Mouse (Mus musculus) G1E-ER4 (cell line): Measurements from ENCODE around the gene Nphp1. TPM values are rescaled to one million over a fixed set of nuclear protein-coding genes. Genes with fewer than 3 reads are reported as not detected.

Experiments used
- GATA1 ChIP-seq: IDR thresholded peaks from one replicate; pipeline ENCODE4 v1.8.0; 2012; ENCODE audit warnings: low read length, inconsistent platforms
- polyA plus RNA-seq: library from polyadenylated mRNA; stranded (reverse); fragments of >175 nt; gene quantifications from 2 replicates; pipeline ENCODE4 v1.2.3, GENCODE M21; 2012

The Nphp1 gene
- polyA plus RNA-seq = 0.70 and 1.5 TPM in 2 replicates

DNA sequence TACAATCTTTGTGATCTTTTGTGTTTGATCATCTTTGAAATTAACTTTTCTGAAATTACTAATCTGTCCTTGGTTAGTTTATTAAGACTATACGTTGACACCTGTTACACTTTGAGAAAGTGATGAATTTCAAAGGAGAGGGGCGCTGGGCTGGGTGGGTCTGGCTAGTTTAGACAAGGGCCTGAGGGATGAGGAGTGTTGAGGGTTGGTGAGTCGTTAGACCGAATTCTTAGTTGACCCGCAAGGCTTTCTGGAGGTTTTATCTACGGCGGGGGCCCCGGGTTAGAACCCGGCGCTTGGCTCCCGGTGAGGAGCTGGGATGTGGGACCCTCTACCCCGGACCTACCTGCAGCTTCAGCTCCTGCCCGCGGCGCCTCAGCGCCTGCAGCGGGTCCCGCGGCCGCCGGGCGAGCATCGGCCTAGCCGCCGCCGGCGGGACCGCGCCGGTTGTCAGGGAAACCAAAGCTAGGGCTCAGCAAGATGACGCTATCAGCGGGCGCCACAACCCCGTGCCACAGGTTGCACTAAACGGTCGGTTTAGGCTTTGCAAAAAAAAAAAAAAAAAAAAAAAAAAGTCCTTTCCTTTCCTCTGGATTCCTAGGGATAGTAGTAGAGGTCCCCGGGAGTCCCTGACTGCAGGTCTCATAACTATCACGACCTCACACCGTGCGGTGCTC lies at the start of gene Nphp1:
Nphp1 (minus strand) TSS at position 458 of the 677 bp plus-strand sequence.
- TF ChIP-seq GATA1 = no peak

DNA sequence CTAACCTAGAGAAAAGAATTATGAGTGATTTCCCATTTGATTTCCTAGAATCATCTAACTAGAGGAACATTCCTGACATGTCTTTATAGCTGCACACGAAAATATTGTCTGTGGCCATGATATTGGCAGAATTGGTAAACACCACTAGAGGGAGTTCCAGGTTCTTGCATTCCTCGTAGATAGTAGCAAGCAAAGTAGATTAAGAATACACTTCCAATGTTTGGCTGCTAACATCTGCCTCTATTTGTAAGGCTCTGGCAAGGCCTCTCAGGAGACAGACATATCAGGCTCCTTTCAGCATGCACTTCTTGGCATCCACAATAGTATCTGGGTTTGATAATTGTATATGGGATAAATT lies 44.1 kb upstream of the Nphp1 start:
- no peak for TF ChIP-seq GATA1

DNA sequence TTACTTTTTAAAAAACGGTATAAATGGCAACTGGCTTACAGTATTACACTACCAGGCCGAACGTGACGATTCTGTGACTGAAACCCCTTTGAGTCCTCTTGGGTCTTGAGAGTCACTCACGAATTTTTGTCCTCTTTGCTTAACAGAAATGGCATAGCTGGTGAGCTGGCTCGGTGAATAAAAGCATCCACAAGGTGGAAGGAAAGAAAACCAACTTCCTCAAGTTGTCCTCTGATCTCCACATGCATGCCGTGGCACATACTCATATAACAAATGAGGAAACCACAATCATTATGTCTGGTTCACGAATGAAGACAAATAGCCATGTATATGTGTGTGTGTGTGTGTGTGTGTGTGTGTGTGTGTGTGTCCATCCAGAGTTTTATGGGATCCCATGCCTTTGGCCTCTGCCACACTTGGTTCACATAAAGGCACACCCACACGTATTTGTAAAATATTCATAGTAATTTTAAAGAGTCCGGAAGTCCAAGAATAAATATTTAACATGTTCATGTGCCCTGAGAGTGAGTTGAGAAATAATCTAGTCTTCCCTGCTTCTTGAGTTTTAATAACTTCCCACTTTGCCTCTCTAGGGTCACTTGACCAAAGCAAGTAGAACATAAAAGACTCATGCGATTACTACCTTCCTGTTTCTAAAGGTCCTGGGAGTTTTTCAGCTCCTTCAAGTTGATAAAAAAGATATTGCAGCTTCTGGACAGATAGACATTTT lies 43.6 kb upstream of the Nphp1 start:
- TF ChIP-seq GATA1 = no peak

DNA sequence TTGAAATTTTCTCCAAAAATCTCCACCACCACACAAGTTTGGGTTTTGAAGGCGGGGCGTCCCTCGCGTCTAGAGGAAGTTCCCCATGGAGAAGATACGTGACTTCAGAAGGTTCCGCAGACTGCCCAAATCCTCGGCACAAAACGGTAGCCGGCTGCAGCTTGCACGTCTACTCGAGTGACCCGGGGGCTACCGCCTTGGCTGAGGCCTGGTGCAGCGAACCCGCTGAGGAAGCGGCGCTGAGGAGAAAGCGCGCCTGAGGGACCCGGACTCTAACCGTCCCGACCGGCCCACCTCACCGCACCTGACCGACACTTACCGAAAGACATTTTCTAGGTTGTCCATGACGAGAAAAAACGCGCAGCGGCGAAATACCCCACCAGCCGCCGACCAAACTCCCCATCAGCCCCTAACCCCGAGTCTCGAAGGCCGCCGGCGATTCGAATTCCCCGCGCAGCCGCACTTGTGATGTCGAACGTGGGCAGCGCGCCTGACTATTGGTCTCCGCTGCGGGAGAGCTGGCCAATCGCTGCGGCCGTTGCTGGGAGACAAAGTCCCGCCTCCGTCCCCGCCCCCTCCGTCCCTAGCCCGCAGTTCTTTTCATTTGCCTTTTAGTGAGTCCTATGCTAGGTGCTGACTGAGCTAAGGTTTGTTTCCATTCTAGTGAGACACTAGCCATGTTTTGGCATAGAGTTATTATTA lies 42.9 kb upstream of the Nphp1 start, which contains the start of gene Bub1:
Bub1 (minus strand) TSS at position 465 of the 702 bp plus-strand sequence.
- no peak for TF ChIP-seq GATA1

DNA sequence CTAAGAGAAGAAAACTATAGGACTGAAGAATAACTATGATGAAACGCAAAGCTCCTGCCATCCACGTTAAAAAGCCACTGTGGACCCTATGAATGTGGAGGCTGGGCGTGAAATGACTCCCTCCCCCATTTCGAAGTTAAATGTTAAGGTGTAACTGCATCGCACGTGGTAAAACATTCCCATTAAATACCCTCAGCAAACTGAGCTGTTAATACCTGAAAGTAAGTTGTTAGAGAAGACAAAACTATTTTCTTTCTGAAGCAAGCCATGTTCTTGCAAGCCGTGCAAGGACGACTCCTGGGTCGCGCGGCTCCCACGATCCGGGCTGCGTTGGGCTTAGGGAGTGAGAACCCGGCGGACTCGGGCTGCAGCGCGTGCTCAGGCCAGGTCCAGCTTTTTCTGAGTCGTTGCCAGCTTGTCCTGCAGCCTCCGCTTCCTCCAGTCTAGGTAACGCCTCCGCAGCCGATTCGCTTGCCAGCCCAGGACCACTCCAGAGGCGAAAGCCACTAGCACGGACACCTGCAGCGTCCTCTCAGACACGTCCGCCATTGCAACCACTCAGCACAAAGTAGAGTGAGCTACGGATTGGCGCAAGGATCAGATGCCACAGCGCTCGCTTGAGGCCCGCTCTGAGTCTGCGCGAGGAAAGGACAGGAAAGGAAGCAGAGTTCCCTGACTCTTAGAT lies 3.4 kb upstream of the Nphp1 start, which contains the start of gene Mtln:
Mtln (minus strand) TSS at position 570 of the 685 bp plus-strand sequence.
- TF ChIP-seq GATA1 = no peak

DNA sequence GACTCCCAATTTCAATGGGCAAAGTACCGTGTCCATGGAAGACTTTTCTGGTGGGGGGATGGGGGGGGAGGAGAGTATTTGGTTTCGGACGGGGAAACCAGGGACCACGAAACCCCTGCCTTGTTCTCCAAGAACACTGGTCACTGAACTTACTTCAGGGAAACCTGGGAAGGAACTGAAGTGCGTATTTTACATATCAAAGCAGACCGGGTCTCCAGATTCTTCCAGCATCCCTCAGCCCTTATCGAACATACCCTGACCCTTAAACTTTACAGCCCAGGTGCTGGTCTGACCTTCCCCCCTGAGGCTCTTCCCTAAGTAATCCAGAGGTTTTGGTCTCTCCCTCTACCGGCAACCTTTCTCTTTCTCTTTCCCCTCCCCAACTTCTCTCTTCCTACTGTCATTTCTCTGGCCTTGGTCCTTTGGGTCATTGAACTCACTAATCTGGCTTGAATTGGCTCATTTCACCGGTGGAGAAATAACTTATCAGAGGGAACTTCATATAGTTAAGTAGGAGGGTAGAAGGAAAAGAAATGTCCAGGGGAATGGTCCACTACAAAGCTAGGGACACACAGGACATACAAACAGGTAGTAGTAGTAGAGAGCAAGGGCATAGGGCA lies 1.1 kb upstream of the Nphp1 start:
- no peak for TF ChIP-seq GATA1

DNA sequence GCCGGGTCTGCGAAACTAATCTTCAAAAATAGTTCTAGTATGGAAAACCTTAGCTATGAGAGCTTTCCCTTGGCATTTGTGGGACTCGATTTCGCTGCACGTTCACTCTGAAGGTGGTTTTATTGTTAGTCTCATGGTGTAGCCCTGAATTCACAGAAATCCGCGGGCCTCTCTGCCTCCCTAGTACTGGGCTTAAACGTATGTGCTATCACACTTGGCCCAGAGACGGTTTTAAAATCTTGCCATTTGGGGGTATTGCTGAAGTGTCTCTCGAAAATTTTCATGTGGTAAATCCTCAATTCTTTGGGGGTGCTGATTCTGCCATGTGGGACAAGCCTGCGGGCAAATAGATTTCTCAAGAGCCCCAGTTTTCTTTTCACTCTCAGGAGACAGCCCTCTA lies 441 bp upstream of the Nphp1 start:
- TF ChIP-seq GATA1 = no peak

DNA sequence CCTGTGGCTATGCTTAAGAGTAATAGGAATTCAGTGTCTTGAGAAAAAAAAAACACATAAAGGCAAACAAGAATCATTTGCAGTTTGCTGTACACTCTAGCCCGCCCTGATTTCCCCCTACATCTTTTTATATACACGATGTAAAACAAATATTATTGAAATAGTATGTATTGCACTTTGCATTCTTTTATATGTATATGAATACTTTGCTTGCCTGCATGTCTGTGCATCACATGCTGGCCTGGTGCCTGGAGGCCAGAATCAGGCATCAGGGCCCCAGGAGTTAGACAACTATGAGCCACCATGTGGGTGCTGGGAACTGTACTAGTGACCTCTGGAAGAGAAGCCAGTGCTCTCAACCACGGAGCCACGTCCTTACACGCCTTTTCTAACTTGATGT lies 1.5 kb downstream of the Nphp1 start:
- TF ChIP-seq GATA1 = no peak

DNA sequence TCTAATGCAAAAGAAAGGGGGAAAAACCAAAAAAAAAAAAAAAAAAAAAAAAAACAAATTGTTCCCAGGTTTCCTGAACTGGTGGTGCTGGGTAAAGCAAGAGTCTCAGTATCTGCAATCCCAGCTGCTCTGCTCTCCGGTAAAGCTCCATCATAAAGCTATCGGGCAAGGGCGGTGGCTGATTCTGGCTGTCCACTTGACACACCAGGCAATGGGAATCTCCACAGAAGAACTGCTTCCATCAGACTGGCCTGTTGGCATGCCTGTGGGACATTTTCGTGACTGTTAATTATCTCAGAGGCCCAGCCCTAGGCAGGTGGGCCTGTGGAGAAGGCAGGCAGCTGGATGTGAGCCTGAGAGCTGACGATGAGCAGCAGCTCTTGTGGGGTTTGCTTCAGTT lies 10.2 kb downstream of the Nphp1 start:
- no peak for TF ChIP-seq GATA1

DNA sequence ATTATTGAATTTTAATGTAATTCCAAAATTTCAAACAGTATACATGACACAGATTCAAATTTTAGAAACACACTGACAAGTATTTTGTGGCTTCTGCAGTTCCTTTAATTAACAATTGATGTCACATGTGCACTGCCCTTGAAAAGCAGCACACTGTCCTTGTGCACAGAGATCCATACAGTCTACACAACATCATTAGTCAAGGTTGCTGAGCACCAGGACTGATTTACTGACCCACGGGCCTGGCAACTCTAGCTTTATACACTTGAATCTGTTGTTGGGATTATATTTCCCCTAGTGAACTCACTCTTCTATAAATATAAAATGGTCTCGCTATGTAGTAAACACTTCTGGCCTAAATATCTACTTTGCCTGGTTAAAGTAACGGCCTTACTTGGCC lies 13.7 kb downstream of the Nphp1 start:
- TF ChIP-seq GATA1 = no peak

DNA sequence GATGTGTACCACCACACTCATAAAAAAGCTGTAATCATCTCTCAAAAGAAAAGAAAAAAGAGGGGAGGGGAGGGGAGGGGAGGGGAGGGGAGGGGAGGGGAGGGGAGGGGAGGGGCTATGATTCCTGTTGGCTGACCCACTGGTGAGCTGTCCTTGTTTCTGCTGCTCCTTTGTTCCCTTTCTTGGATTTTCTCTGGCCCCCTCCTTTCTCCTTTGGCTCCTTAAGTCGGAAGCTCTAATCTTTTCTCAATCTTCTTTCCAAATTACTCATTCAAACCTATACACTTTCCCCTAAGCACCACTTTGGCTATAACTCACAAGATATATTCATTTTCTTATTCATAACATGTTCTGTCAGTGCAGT lies 14.1 kb downstream of the Nphp1 start:
- TF ChIP-seq GATA1 = no peak

DNA sequence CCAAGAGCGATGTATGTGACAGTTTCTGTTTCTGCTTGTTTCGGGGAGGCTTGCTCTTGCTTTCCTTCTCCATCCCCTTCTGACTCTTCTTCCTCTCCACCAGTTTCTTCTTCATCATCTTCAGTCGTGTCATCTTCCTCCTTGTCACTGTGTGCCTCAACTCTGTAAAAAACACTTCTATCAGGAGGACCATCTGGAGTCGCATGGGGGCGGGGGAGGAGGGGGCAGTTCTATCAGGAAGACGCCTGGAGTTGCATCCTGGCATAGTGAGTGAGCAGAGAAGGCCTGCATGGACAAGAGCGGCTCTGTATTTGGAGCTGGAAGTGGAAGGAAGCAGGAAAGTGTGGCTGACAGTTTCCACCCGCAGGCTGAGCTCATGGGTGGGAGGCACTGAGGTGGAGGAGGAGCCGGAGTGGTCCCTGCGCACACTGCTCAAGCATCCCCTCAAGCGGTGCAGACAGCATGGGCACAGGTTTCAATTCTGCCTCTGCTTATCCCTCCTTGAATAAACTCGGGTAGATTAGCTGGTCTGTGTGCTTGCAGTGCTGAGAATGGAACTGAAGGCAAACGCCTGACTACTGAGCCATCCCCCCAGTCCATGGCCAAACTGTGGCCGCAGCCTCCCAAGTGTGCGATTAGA lies 14.6 kb downstream of the Nphp1 start:
- no peak for TF ChIP-seq GATA1

DNA sequence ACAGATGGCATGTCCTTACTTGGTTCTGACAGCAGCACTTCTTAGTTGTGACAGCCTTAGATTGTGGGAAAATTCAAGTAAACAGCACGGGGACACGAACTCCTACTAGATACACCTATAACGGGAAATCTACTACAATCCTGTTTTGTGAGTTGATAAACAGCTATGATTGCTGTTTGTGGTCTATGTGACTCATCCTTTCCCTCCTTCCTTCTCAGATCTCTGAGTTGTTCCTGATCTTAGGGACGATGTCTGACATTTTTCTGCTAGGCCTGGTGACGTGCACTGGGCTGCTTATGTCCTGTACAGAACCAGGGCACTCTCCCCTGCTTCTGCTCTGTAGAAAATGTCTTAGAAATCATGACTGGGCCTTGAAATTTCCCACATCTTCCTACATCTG lies 27.1 kb downstream of the Nphp1 start:
- TF ChIP-seq GATA1 = no peak

DNA sequence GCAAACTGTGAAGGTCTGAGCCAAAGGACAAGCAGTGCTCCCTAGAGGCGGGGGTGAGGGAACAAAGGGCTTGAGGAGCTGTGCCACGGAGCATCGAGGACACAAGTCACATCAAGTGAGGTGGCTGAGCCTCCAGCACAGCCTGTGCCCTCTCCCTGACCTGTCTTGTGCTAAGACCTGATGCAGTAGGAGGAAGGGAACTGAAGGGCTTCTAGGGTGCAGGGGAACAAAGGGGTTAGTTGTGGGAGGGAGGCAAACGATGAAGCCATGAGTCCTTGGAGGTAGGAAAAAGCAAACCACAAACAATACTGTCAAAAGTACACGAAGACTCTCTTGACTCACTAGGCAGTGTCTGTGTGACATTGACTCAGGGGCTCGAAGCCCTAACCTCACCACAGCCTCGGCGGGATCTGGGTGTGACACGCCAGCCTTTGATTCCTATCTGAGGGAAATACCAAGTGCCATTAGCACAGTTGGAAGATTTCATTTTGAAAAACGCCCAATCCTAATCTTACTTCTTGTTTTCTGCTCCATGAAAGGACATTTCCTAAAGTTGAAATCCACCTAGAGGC lies 28.2 kb downstream of the Nphp1 start:
- TF ChIP-seq GATA1 = no peak

DNA sequence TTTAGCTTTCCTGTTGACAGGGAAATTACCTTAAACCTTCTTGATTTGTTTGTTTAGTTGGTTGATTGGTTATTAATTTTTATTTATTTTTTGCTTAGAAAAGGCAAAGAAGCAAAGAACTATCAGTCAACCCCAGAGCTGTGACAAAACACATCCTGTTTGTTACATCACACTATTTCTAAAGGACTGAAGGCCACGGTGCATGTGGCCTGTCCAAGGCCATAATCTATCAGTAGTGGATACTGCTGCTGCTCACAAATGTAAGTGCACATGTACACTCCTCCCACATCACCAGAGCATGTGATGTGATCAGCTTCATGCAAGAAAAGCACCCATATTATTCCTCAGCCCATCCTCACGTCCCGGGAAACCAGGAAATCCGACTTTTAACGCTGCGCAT lies 28.7 kb downstream of the Nphp1 start:
- no peak for TF ChIP-seq GATA1
